In genomic region chr6:97880363-97880762, GRCm38 (mm10) we compare ENCODE assay signal across 22 mouse cellular contexts.
DNase-seq lines count a peak whose midpoint lies in the region; ATAC-seq lines count a peak whose summit lies in the region.
"Had no signal": no experiment of that assay in that cellular context is flagged by ENCODE, and none has a peak within 500 bp of the region (broad histone marks: within the 10 kb centered on the region; RNA-seq: fewer than 3 reads in every experiment).

No protein-coding gene starts in this region.

- no peak for ATAC-seq in embryonic facial prominence, embryonic 14.5 days (ENCODE audit: low read depth)
- ATAC-seq: activated CD4-positive, CD25-positive, alpha-beta regulatory T cell, adult 4 months; intestine, postnatal 0 days; midbrain, embryonic 15.5 days; Patski had no signal

- no peak overlapping the region for H3K4me3 ChIP-seq in embryonic facial prominence, embryonic 14.5 days (ENCODE audit: low read depth, low read length)
- H3K4me3 ChIP-seq in embryonic facial prominence, embryonic 10.5 days, result no peak overlapping the region
- H3K4me3 ChIP-seq in heart, embryonic 10.5 days, result no peak overlapping the region
- H3K4me3 ChIP-seq: embryonic facial prominence, embryonic 15.5 days; forebrain, embryonic 10.5 days; limb, embryonic 13.5 days; midbrain, embryonic 15.5 days; stomach, embryonic 15.5 days had no signal

- intact Hi-C loops in heart, postnatal 10 days (cut with DNase I), result no loop called here

- no peaks in the 10 kb centered on the region for H3K36me3 ChIP-seq in embryonic facial prominence, embryonic 14.5 days (ENCODE audit: control insufficient read depth, insufficient read depth, low read length)
- H3K36me3 ChIP-seq in embryonic facial prominence, embryonic 10.5 days (replicated peaks), result no peaks in the 10 kb centered on the region
- H3K36me3 ChIP-seq in heart, embryonic 10.5 days, result no peaks in the 10 kb centered on the region
- H3K36me3 ChIP-seq: embryonic facial prominence, embryonic 15.5 days; forebrain, embryonic 10.5 days; limb, embryonic 13.5 days; midbrain, embryonic 15.5 days; stomach, embryonic 15.5 days had no signal

- H3K9me3 ChIP-seq in embryonic facial prominence, embryonic 14.5 days (ENCODE audit: control insufficient read depth, low read length), result no peaks in the 10 kb centered on the region
- H3K9me3 ChIP-seq in embryonic facial prominence, embryonic 10.5 days, result no peaks in the 10 kb centered on the region
- H3K9me3 ChIP-seq in heart, embryonic 10.5 days, result no peaks in the 10 kb centered on the region
- H3K9me3 ChIP-seq: embryonic facial prominence, embryonic 15.5 days; forebrain, embryonic 10.5 days; limb, embryonic 13.5 days; midbrain, embryonic 15.5 days; stomach, embryonic 15.5 days had no signal

- peak; percentile 50 for DNase-seq in embryonic facial prominence, embryonic 14.5 days (ENCODE audit: low spot score)
- no peak for DNase-seq in embryonic facial prominence, embryonic 10.5 days (ENCODE audit: low spot score)
- DNase-seq in 3T3-L1 (ENCODE audit: low read depth, low spot score), result peak; percentile 31
- DNase-seq in heart, embryonic 10.5 days (ENCODE audit: low spot score), result no peak
- peak; percentile 68 to 70 for DNase-seq in heart, postnatal 10 days
- DNase-seq in left cerebral cortex, adult 11 months (ENCODE audit: low spot score), result no peak
- DNase-seq in yolk sac, embryonic 10.5 days (ENCODE audit: low spot score), result no peak
- DNase-seq: cerebellum, adult 8-10 months; gastrocnemius, postnatal 36 days; kidney, postnatal 25 days; layer of hippocampus, adult 9-11 months; spleen, adult 18-20 months had no signal

- no peaks in the 10 kb centered on the region for H3K4me1 ChIP-seq in embryonic facial prominence, embryonic 14.5 days (ENCODE audit: control insufficient read depth, insufficient read depth, low read length)
- peaks cover 33% of the 10 kb centered on the region for H3K4me1 ChIP-seq in embryonic facial prominence, embryonic 10.5 days
- peaks cover 67% of the 10 kb centered on the region for H3K4me1 ChIP-seq in heart, embryonic 10.5 days
- H3K4me1 ChIP-seq: embryonic facial prominence, embryonic 15.5 days; midbrain, embryonic 15.5 days; stomach, embryonic 15.5 days had no signal

- H3K9ac ChIP-seq in embryonic facial prominence, embryonic 14.5 days (ENCODE audit: low read depth, low read length), result no peak overlapping the region
- H3K9ac ChIP-seq: embryonic facial prominence, embryonic 15.5 days; hindbrain, embryonic 14.5 days; limb, embryonic 13.5 days; liver, embryonic 14.5 days; midbrain, embryonic 15.5 days; stomach, embryonic 15.5 days had no signal

- H3K27ac ChIP-seq in embryonic facial prominence, embryonic 14.5 days (replicated peaks; ENCODE audit: low read depth, low read length), result no peak overlapping the region
- no peak overlapping the region for H3K27ac ChIP-seq in embryonic facial prominence, embryonic 10.5 days (replicated peaks)
- H3K27ac ChIP-seq in heart, embryonic 10.5 days, result peak overlapping the region; percentile 85
- H3K27ac ChIP-seq: embryonic facial prominence, embryonic 15.5 days; forebrain, embryonic 10.5 days; hindbrain, embryonic 14.5 days; limb, embryonic 13.5 days; liver, embryonic 14.5 days; midbrain, embryonic 15.5 days; stomach, embryonic 15.5 days had no signal

- H3K27me3 ChIP-seq in embryonic facial prominence, embryonic 14.5 days (replicated peaks; ENCODE audit: control insufficient read depth, insufficient read depth, low read length), result no peaks in the 10 kb centered on the region
- no peaks in the 10 kb centered on the region for H3K27me3 ChIP-seq in embryonic facial prominence, embryonic 10.5 days (replicated peaks; ENCODE audit: low read depth, poor library complexity, severe bottlenecking)
- no peaks in the 10 kb centered on the region for H3K27me3 ChIP-seq in heart, embryonic 10.5 days (ENCODE audit: insufficient read depth, poor library complexity, severe bottlenecking)
- H3K27me3 ChIP-seq: embryonic facial prominence, embryonic 15.5 days; limb, embryonic 13.5 days; midbrain, embryonic 15.5 days; Patski; stomach, embryonic 15.5 days had no signal

- no peak overlapping the region for H3K4me2 ChIP-seq in embryonic facial prominence, embryonic 14.5 days (ENCODE audit: low read depth, low read length)
- H3K4me2 ChIP-seq: embryonic facial prominence, embryonic 15.5 days; hindbrain, embryonic 14.5 days; limb, embryonic 13.5 days; midbrain, embryonic 15.5 days; stomach, embryonic 15.5 days had no signal

- WGBS in embryonic facial prominence, embryonic 14.5 days, result 62% methylated on average over 5 of the region's 5 CpGs
- WGBS in embryonic facial prominence, embryonic 10.5 days, result 80% methylated on average over 5 of the region's 5 CpGs
- 30% methylated on average over 5 of the region's 5 CpGs for WGBS in heart, embryonic 10.5 days

Comparison
In these comparisons a context has a peak if more than half of its experiments do, and no peak if none do; other contexts are left out.
1. DNase-seq: peak in embryonic facial prominence, embryonic 14.5 days (single experiment), 3T3-L1 (single experiment) and heart, postnatal 10 days (2 of 2); none in embryonic facial prominence, embryonic 10.5 days (single experiment), heart, embryonic 10.5 days (single experiment), left cerebral cortex, adult 11 months (single experiment) and yolk sac, embryonic 10.5 days (single experiment).